Mouse (Mus musculus) left cerebral cortex, postnatal 10 days (tissue): ENCODE results near the gene Atxn3. TPM values are rescaled to one million over a fixed set of nuclear protein-coding genes. Genes with fewer than 3 reads are reported as not detected.
"Not testable (repeated sequence)": the region's sequence is repeated elsewhere in the genome, so short reads cannot be mapped to it uniquely, and the experiment has no call there.

ENCODE experiments used
- DNase-seq, 2 experiments: peaks; one replicate each; pipeline ENCODE4 v3.0.0; 2021 to 2022; ENCODE audit warnings: low spot score in 2 of 2, mixed read lengths in 1 of 2; ENCODE audit errors: extremely low spot score in 1 of 2
- intact Hi-C: fragments of 180-260 bp; cut with DNase I; formaldehyde crosslinking; loops from one replicate; pipeline ENCODE4 v1.15.1; 2025
- total RNA-seq, 2 experiments: library from RNA; stranded (reverse); gene quantifications; 2 replicates each; pipeline ENCODE4 v1.2.3; 2021

Atxn3 gene
- total RNA-seq, 2 experiments from 2014 or later, result 20.0 TPM

DNA sequence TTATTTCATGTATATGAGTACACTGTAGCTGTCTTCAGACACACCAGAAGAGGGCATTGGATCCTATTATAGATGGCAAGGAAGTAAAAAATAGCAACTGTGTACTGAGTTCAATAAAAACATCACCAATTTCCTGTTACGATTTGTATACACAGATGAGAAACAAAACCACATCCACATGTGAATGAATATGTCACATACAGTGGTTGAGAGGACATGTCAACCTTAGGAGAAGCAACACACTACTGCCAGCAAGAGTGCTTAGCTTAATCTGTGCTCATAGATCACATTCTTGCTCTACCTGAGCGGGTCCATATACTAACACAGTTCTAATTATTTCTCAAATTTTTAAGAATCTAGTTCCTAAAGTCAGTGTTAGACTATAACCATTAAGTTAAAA, 13.3 kb upstream of the Atxn3 start:
- no peak for DNase-seq
- intact Hi-C loops, result no loop called here

DNA sequence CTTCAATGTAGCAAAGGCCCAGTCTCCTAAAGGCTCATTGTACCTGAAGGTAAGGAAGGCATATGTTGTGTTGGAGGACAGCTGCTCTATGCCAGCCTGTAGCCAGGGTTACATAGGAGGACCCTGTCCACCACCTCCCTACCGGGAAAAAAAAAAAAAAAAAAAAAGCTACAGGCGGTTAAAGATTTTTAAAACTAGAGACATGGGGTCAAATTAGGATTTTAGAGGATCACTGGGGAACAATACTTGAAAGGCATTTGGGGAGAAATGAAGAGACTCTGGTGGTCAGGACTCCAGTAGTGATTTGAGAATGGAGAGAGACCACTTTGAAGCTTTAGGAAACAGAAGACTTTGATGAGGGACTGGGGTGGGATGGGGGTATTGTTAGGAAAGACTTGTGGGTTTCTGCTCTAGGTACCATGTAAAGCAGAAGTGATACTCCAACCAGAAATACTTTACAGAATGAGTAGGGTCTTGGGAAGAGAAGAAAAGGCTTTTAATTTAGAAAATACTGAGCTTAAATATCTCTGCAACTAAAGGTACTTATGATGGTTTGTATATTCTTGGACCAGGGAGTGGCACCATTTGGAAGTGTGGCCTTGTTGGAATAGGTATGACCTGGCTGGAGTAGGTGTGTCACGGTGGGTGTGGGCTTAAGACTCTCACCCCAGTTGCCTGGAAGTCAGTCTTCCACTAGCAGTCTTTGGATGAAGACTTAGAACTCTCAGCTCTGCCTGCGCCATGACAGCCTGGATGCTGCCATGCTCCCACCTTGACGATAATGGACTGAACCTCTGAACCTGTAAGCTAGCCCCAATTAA, 1.1 kb upstream of the Atxn3 start:
- intact Hi-C loops, DNase-seq: not testable (repeated sequence)

DNA sequence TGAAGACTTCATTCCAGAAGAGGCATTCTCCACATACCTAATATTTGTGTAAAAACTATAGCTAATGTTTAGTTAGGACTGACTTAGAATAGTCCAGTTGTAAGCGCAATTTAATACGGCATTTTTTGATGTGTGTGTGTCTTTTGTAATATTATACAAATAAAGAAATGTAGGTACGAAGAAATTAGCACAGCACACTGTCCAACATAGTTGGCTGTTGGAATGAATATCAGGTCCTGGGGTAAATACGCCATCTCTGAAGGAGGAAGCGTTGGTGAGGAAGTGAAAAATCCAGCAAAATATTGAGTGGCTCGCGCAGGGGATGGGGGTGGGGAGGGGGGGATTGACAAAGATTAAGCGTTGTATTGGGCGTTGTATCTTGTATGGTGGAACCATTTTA, 510 bp upstream of the Atxn3 start:
- intact Hi-C loops, result no loop called here
- no peak for DNase-seq

DNA sequence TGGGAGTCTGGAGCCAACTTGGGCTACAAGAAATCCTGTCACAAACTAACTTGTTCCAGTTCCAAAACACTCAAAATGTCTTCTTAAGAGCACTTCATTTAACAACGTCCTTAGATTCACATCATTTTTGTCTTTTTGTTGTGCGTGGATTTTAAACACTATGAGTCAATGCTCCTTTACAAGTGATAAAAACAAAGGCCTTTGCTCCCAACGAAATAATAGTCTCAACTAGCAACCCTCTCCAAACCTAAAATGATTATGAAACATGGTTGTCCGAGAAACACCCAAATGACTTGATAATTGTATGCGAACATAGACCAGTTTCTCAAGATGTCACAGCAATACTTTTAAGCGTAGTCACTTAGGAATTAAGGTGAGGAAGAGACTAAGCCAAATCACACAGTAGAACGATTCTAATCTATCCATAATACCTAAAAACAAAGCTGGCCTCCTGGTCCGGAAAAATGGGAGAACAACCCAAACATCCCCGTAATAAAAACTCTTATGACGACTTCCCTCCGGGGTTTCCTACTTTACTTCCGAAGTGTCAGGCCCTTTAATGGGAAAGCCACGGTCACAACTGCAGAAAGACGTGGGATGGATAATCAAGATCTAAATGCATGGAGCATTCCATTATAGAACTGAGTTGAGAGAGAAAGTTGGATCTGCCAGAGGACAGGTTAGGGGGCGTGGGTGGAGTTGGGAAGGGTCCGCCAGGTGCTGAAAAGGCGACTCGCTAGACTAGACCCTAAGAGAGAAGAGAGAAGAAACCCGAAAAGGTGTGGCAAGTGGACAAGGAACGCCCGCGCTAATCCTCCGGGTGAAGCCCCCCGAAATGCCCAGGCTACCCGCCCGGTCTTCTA, 736 bp downstream of the Atxn3 start:
- no peak for DNase-seq
- intact Hi-C loops, result no loop called here

DNA sequence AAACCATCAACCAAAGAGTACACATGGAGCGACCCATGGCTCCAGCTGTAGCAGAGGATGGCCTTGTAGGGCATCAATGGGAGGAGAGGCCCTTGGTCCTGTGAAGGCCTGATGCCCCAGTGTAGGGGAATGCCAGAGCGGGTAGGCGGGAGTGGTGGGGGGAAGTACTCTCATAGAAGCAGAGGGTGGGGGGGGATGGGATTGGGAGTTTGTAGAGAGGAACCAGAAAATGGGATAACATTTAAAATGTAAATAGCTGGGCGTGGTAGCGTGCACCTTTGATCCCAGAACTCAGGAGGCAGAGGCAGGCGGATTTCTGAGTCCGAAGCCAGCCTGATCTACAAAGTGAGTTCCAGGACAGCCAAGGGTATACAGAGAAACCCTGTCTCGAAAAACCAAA, 2.2 kb downstream of the Atxn3 start:
- intact Hi-C loops, DNase-seq: not testable (repeated sequence)

DNA sequence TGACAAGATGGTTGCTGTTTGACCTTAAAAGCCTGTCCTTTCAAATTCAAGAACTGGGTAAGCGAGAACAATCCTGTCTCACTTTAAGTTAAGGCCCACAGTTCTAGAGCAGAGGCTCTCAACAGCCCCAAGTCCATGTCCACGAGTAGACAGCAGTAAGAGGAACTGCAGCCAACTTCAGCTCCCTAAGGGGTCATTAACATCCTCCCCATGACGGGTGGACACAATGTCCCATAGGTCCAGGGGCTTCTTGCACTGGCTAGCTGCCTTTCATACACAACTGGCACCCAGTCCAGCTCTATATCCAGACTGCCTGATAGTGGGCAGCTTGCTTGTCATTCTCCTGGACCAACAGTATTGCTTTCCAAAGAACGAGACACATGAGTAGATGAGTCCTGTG, 9.2 kb downstream of the Atxn3 start:
- intact Hi-C loops, result no loop called here
- no peak for DNase-seq

DNA sequence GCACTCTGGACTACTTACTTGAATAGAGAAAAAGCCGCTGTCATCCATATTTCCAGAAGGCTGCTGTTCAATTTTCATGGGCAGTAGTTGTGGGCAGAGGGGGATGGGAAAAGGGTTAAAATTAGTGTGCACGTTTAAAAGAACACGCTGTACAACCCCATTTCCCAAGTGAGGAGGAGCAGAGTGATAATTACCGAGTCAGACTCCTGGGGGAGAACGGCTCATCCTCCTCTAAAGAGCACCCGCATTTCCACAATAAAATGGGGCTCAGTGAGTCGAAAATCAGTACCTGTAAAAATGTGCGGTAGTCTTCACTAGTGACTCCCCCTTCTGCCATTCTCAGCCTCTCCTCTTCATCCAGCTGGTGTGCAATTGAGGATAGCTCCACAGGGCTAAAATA, 10.1 kb downstream of the Atxn3 start:
- intact Hi-C loops, result no loop called here
- DNase-seq, result no peak

DNA sequence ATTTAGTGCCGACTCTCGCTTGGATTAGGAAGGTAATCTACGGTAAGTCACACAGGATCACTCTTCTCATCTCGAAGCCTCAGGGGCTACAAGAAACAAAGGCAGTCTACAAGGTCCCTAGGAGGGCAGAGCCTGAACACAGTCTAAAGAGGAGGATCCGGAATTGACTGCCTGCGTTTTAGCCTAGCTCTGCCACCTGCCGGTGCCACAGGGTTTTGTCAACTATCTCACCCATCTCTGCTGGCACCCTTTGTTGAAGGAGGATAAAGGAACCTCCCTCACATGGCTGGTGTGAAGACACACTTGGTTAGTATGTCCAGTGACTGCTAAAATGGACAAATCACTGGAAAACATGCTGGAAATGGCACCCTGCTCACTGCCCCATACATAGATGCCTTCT, 20.5 kb downstream of the Atxn3 start:
- DNase-seq, result no peak
- intact Hi-C loops, result no loop called here

DNA sequence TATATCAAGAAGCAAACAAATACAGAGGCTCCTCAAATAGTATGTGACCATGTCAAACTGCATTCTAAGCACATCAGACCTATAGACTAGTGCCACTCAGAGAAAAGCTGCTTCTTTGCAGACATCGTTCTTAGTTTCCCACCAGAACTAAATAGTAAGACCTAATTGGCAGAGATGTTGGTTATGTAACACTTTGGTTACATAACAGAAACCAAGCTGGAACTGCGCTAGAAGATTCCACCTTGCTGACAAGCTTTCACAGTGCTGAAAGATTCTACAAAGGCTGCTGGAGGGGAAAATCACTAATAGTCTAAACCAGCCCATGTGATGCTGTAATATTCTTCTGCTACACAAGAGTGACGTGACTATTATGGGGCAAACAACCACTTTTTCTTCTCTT, 22.8 kb downstream of the Atxn3 start:
- intact Hi-C loops, result no loop called here
- DNase-seq, result no peak

DNA sequence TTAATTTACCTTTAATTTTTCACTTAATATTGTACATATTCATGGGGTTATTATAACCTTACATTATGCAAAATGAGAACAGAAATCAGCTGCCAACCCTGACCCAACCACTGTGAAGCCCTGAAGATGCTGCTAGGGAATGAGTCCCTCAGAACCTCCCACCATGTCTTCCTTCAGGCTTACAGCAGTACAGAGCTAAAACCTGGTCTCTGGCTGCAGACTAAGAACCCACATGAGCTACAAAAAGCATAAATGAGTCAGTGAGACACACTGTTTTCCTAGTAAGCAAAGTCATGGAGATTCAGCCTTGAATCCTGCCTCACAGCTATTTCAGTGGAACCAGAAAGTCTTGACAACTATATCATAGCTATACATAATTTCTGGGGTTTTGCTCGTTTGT, 29.6 kb downstream of the Atxn3 start:
- DNase-seq, result no peak
- intact Hi-C loops, result no loop called here

DNA sequence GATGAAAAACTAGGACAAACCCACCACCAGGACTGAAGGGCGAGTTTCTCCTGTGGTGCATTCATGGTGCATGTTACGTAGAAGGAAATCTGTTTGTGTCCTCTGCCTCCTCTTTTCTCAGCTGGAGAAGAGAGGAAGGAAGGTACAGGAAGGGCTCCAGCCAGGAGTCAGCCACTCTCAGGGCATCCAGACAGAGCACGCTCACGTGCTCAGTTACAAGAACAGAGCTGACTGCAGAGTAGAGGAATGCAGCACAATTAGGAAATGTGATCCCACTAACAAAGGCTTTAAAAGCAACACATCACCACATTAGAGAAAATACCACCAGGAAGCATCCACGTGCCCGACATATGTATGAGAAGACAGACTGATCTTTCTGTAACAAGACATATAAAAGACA, 35.7 kb downstream of the Atxn3 start:
- intact Hi-C loops, result no loop called here
- DNase-seq, result no peak

DNA sequence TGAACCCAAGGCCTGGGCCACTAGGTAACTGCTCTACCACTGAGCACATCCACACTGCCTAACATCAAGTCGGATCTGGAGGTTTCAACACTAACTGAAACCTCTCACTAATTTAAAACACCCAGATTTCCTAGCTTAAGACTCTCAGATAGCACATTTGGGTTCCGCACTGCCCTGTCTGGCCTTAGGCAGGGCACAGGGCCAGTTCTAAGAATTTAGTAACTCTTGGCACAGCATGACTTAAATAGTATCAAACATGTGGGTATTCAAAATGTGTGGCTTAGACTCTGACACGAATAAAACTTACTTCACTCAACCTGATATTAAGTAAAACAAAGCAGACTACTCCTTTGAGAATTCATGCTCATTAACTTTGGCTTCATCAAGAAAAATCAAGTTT, 38.2 kb downstream of the Atxn3 start:
- no peak for DNase-seq
- intact Hi-C loops, result no loop called here

DNA sequence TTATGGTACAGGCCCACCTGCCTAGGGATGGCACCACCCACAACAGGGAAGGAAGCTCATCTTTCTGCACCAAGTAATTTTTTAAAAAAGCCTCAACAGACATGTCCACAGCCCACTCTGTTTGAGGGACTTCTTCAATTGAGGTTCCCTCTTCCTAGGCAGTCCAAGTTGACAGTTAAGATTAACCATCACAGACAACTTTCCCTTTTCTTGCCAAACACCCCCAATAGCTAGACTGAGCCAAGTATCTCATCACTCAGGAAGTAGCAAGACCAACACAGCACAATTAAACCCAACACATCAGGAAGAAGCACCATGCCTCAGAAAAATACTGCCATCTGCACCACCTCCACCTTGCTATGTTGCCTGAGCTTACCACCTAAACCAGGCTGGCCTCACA, 40.9 kb downstream of the Atxn3 start:
- intact Hi-C loops, result no loop called here
- no peak for DNase-seq

DNA sequence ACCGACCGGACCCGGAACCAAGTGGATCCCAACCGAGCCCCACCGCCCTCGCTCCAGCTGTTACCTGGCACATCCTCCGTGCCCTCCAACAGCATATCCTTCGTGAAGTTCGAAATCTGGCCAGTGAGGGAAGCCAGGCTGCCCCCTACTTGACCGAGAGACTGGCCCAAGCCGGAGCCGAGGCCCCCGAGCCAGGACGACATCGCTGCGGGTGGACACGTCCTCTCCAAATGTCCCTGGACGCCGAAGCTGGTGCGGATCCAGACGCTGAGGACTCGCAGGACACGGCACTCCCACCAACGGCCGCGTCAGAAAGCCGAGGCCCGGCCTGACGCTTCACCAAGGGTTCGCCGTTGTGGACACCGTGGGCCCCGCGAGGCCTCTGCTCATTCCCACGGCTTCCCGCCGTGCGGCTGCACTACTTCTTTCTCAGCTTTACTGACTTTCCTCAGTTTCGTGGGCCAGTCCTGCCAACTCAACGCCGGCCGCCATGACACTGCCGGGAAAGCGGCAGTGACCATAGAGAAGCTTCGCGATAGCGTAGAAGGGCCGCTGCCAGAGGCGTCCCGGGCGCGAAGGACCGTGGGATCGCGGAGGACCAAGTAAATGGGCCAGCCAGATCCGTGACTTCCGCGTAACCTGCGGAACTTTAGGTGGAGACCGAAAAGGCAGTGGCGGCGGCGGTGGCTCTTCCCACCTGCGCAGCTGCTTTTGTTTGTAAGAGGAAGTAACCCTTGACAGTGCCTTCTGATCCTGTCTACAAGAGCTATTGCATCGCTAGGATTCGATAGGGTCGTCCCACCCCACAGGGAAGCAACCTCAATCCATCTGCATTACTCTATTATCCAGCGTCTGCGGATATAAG, 45.2 kb downstream of the Atxn3 start, which contains the start of gene Trip11:
Gene Trip11, minus strand, starts transcription at position 642 of the 865 bp plus-strand sequence.
- DNase-seq, result peak; percentile 84 to 92
- intact Hi-C loops, result no loop called here

DNA sequence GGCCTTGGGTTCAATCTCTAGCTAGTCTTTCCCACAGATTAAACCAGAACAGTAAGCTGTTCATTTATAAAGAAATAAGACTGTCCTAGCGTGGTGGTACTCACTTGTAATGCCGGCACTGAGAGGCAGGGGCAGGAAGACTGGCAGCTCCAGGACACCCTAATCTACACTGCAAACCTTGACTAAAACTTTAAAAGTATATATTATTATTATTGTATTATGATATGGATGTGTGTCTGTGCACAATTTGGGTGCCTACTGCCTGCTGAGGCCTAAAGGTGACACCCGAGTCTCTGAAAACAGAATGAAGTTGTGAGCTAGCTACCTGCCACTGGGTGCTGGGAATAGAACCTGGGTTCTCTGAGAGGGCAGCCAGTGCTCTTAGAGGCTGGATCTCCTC, 46.7 kb downstream of the Atxn3 start:
- DNase-seq, result no peak
- intact Hi-C loops, result no loop called here

DNA sequence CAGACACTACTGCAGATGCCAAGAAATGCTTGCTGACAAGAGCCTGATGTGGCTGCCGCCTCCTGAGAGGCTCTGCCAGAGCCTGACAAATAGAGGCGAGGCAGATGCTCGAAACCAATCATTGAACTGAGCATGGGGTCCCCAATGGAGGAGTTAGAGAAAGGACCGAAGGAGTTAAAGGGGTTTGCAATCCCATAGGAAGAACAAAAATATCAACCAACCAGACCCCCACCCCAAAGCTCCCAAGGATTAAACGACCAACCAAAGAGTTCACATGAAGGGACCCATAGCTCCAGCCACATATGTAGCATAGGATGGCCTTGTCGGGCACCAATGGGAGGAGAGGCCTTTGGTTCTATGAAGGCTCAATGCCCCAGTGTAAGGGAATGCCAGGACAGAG, 47.7 kb downstream of the Atxn3 start:
- intact Hi-C loops, result no loop called here
- no peak for DNase-seq

DNA sequence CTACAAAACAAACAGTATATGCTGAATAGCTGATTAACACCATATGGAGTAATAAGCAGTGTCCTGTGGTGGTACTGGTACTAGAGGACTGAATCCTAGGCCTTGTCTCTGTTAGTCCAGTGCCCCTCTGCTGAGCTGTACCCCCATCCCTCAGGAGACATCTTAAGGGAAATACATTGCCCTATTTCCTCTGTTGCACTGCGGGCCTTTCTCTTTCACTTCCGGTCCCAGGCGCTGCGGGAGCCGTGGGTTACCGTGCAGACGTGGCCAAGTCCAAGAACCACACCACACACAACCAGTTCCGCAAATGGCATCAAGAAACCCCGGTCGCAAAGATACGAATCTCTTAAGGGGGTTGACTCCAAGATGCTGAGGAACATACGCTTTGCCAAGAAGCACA, 52.2 kb downstream of the Atxn3 start:
- intact Hi-C loops, result no loop called here
- DNase-seq, result no peak

DNA sequence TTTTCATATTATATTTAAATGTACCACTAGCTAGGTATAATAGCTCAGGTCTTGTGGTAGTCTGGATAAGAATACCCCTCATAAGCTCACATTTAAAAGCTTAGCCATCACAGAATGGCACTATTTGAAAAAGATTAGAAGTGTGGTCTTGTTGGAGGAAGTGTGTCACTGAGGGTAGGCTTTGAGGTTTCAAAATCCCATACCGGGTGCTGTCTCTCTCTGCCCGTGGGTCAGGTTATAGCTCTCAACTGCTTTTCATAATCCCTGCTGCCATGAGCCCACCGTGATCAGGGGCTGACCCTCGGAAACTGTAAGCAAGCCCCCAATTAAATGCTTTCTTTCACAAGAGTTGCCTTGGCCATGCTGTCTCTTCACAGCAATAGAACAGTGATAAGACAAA, 53.1 kb downstream of the Atxn3 start:
- DNase-seq, result no peak
- intact Hi-C loops, result no loop called here

DNA sequence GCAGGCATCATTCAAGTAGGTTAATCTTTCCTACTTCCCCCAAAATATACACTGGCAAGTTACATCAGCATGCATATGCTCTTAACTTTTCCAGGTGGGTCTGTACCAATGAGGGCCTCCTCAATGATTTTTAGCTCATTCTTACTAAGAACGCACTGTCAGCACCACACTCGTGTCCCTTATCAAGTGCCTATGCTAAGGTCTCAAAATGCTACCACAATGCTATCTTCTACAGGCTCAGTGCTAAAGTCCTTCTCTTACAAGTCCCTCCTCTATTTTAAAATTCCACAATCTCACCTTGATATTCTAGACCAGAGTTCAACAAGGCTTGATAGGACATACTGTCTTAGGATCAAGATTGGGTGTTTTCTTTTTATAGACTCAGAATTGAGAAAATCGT, 53.9 kb downstream of the Atxn3 start:
- intact Hi-C loops, result no loop called here
- DNase-seq, result no peak
